Mouse (Mus musculus) brain, embryonic 14.5 days (tissue): ENCODE data around the gene Reg3a.

Source experiments
- CTCF ChIP-seq: fragments of 200-500 bp; IDR thresholded peaks from 2 replicates; pipeline ENCODE4 v1.5.1; 2012; ENCODE audit warnings: inconsistent platforms, mild to moderate bottlenecking, moderate library complexity, borderline replicate concordance; ENCODE audit not compliant: insufficient read depth, insufficient read length; ENCODE audit errors: extremely low read depth
- POLR2A ChIP-seq: fragments of 200-500 bp; IDR thresholded peaks from 2 replicates; pipeline ENCODE4 v1.6.1; 2012; ENCODE audit warnings: mild to moderate bottlenecking, inconsistent platforms, borderline replicate concordance; ENCODE audit not compliant: poor library complexity, insufficient read depth, insufficient read length, severe bottlenecking; ENCODE audit errors: extremely low read depth

DNA sequence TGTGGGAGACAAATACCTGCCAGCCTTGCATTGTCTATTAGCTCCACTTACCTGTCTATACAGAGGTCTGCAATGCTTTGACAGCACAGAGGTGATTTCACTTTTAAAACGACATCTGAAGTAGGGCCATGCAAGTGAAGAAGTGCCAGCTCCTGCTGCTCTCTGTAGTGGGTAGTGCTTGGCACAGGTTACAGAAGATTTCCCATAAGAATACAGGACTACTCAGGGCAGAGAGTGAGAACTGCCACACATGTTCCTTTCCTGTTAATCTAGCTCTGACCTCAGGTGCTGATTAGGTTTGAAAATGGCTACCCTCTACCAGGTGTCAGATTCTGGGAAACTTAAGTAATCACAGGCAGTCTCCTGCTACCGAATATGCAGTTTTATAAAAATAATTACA lies 1.7 kb upstream of the Reg3a start, which contains the start of gene Reg3d:
- no peak for TF ChIP-seq POLR2A
- TF ChIP-seq CTCF, result no peak
